Mouse (Mus musculus) CH12.LX (cell line): Measurements from ENCODE around the gene Calhm3. TPM values are rescaled to one million over a fixed set of nuclear protein-coding genes. Genes with fewer than 3 reads are reported as not detected.

Source experiments
- DNase-seq: peaks from one replicate; pipeline ENCODE4 v3.0.0-alpha.2; 2013; ENCODE audit errors: extremely low read depth
- H3K27ac ChIP-seq: 2 replicates; pipeline ENCODE4 v1.5.1; 2012; ENCODE audit warnings: low read depth, mild to moderate bottlenecking, control low read depth, moderate library complexity; ENCODE audit not compliant: insufficient read depth
- H3K27me3 ChIP-seq: replicated peaks from 2 replicates; pipeline ENCODE3; 2012; ENCODE audit warnings: inconsistent platforms
- H3K36me3 ChIP-seq, 2 experiments: replicated peaks in 1 of 2; 2 replicates each; pipeline versions ENCODE3 to v1.6.1; 2012; ENCODE audit warnings: inconsistent platforms in 1 of 2, low read length in 1 of 2, mild to moderate bottlenecking in 1 of 2, mixed read lengths in 1 of 2, moderate library complexity in 1 of 2; ENCODE audit not compliant: control insufficient read depth in 1 of 2, insufficient read depth in 1 of 2
- H3K4me1 ChIP-seq, 2 experiments: 2 replicates each; pipeline ENCODE4 v1.6.1; 2012; ENCODE audit warnings: inconsistent platforms in 1 of 2, moderate library complexity in 1 of 2; ENCODE audit not compliant: insufficient read depth in 2 of 2, control insufficient read depth in 1 of 2
- H3K4me2 ChIP-seq: 2 replicates; pipeline ENCODE4 v1.6.1; 2012; ENCODE audit warnings: low read depth, mild to moderate bottlenecking, control low read depth; ENCODE audit not compliant: poor library complexity, insufficient read depth, severe bottlenecking
- H3K4me3 ChIP-seq, 3 experiments: fragments of 150-350 bp in 1 of 3; sonication (generic) in 1 of 3; replicated peaks in 1 of 3; 2 replicates each; pipeline versions ENCODE3 to v1.5.1; 2011 to 2012; ENCODE audit warnings: low read depth in 2 of 3, low read length in 2 of 3, mild to moderate bottlenecking in 2 of 3, moderate library complexity in 2 of 3, control low read depth in 1 of 3, improper control_type of control experiment in 1 of 3, inconsistent platforms in 1 of 3, mixed read lengths in 1 of 3; ENCODE audit not compliant: poor library complexity in 1 of 3
- H3K79me2 ChIP-seq: replicated peaks from 2 replicates; pipeline ENCODE4 v1.6.1; 2012; ENCODE audit warnings: mild to moderate bottlenecking, moderate library complexity; ENCODE audit not compliant: control insufficient read depth, poor library complexity, insufficient read depth, severe bottlenecking; ENCODE audit errors: extremely low read depth
- H3K9ac ChIP-seq: 2 replicates; pipeline ENCODE4 v1.6.1; 2012; ENCODE audit warnings: low read depth, mild to moderate bottlenecking, control low read depth, moderate library complexity; ENCODE audit not compliant: insufficient read depth
- H3K9me3 ChIP-seq: replicated peaks from 2 replicates; pipeline ENCODE3; 2012; ENCODE audit warnings: low read length, inconsistent platforms, mixed read lengths
- BHLHE40 ChIP-seq: IDR thresholded peaks from 2 replicates; pipeline ENCODE4 v1.6.1; 2011; ENCODE audit warnings: mild to moderate bottlenecking, low read depth, low read length, improper control_type of control experiment
- CHD2 ChIP-seq: IDR thresholded peaks from 2 replicates; pipeline ENCODE4 v1.6.1; 2011; ENCODE audit warnings: low read length, improper control_type of control experiment
- E2F4 ChIP-seq: IDR thresholded peaks from 2 replicates; pipeline ENCODE4 v1.6.1; 2011; ENCODE audit warnings: low read depth, low read length, improper control_type of control experiment; ENCODE audit not compliant: insufficient replicate concordance
- ELF1 ChIP-seq: IDR thresholded peaks from 2 replicates; pipeline ENCODE4 v1.6.1; 2014; ENCODE audit warnings: low read depth, mild to moderate bottlenecking, inconsistent platforms, low read length, improper control_type of control experiment
- JUN ChIP-seq: IDR thresholded peaks from 2 replicates; pipeline ENCODE4 v1.6.1; 2011; ENCODE audit warnings: low read depth, mild to moderate bottlenecking, low read length, improper control_type of control experiment, moderate library complexity; ENCODE audit not compliant: insufficient read depth
- JUND ChIP-seq: conservative IDR thresholded peaks from 2 replicates; pipeline ENCODE4 v1.6.1; 2011; ENCODE audit warnings: low read depth, low read length, improper control_type of control experiment
- KAT2A ChIP-seq: IDR thresholded peaks from 2 replicates; pipeline ENCODE4 v1.6.1; 2012; ENCODE audit warnings: low read length, improper control_type of control experiment, inconsistent platforms; ENCODE audit not compliant: insufficient replicate concordance
- MAFK ChIP-seq: IDR thresholded peaks from 2 replicates; pipeline ENCODE4 v1.6.1; 2011; ENCODE audit warnings: low read length, improper control_type of control experiment; ENCODE audit not compliant: insufficient replicate concordance
- MAX ChIP-seq: IDR thresholded peaks from 2 replicates; pipeline ENCODE4 v1.6.1; 2011; ENCODE audit warnings: low read length, improper control_type of control experiment
- MAZ ChIP-seq: IDR thresholded peaks from 2 replicates; pipeline ENCODE4 v1.6.1; 2012; ENCODE audit warnings: low read depth, mild to moderate bottlenecking, inconsistent platforms, low read length, improper control_type of control experiment, moderate library complexity
- MEF2A ChIP-seq: IDR thresholded peaks from 2 replicates; pipeline ENCODE4 v1.6.1; 2014; ENCODE audit warnings: low read depth, mild to moderate bottlenecking, inconsistent platforms, low read length, improper control_type of control experiment, borderline replicate concordance
- POLR2AphosphoS2 ChIP-seq: IDR thresholded peaks from 2 replicates; pipeline ENCODE4 v1.6.1; 2011; ENCODE audit warnings: low read depth, low read length, improper control_type of control experiment
- SMC3 ChIP-seq: IDR thresholded peaks from 2 replicates; pipeline ENCODE4 v1.6.1; 2011; ENCODE audit warnings: low read depth, low read length, improper control_type of control experiment
- TBP ChIP-seq: conservative IDR thresholded peaks from 2 replicates; pipeline ENCODE4 v1.6.1; 2011; ENCODE audit warnings: low read depth, low read length, improper control_type of control experiment
- TCF12 ChIP-seq: IDR thresholded peaks from 2 replicates; pipeline ENCODE4 v1.6.1; 2014; ENCODE audit warnings: low read depth, mild to moderate bottlenecking, inconsistent platforms, low read length, improper control_type of control experiment
- ZKSCAN1 ChIP-seq: IDR thresholded peaks from 2 replicates; pipeline ENCODE4 v1.6.1; 2012; ENCODE audit warnings: low read depth, inconsistent platforms, low read length, improper control_type of control experiment, borderline replicate concordance
- dilution Hi-C: fragments of 300-500 bp; cut with MboI; formaldehyde crosslinking; loops from 2 replicates; pipeline ENCODE4 v1.14.3; 2020; ENCODE audit warnings: low sequenced_read_pairs; ENCODE audit not compliant: extremely low pct_unique_long_range_greater_than_20kb, extremely low pct_ligation_motif_present
- in situ Hi-C: fragments of 300-500 bp; cut with MboI; formaldehyde crosslinking; loops from 3 replicates; pipeline ENCODE4 v1.14.3; 2019; ENCODE audit warnings: low sequenced_read_pairs, low pct_ligation_motif_present, low pct_unique_long_range_greater_than_20kb, mixed read lengths
- polyA plus RNA-seq: library from polyadenylated mRNA; unstranded; fragments of >175 nt; gene quantifications from 2 replicates; pipeline ENCODE4 v1.2.1, GENCODE M21; 2012; ENCODE audit warnings: low read depth; ENCODE audit not compliant: insufficient read length
- total RNA-seq, 2 experiments: library from RNA; depleted of rRNA; stranded (reverse); fragments of 300-350 nt in 1 of 2; fragments of >200 nt in 1 of 2; gene quantifications; 2 replicates each; pipeline ENCODE4 v1.2.3; 2012 to 2014

Calhm3 gene
- total and polyA plus RNA-seq, 3 experiments, result not detected

GRCm38 (mm10) chr19:47179272-47179809, 21.8 kb upstream of the Calhm3 start:
- Histone ChIP-seq H3K4me1 (peaks cover 5 to 22% of the 10 kb centered on the region in 2 experiments), H3K9me3 (peaks cover 28% of the 10 kb centered on the region), H3K27ac (no peak overlapping the region), H3K4me3 (no peak overlapping the region), H3K27me3 (peaks cover 76% of the 10 kb centered on the region), H3K9ac (no peak overlapping the region), H3K36me3 (no peaks in the 10 kb centered on the region), H3K79me2 (no peaks in the 10 kb centered on the region), H3K4me2 (peak overlapping the region; percentile 70)
- no peak for TF ChIP-seq TBP
- no peak for TF ChIP-seq E2F4
- TF ChIP-seq ELF1, result no peak
- TF ChIP-seq SMC3, result no peak
- no peak for TF ChIP-seq KAT2A
- TF ChIP-seq MAX, result no peak
- TF ChIP-seq BHLHE40, result no peak
- no peak for TF ChIP-seq JUND
- in situ Hi-C loops (loop anchor here (5.0 to 10.0 kb wide), 2 partner anchors 85 to 153 kb away; no protein-coding TSS in a partner anchor), dilution Hi-C loops (no loop called here)
- DNase-seq, result no peak

GRCm38 (mm10) chr19:47178431-47179271, 21.1 kb upstream of the Calhm3 start, which contains the start of gene Neurl1a:
Neurl1a (plus strand) TSS chr19:47178820.
- in situ Hi-C loops, result loop anchor here (5.0 to 10.0 kb wide), 2 partner anchors 86 to 154 kb away; no protein-coding TSS in a partner anchor
- Histone ChIP-seq H3K9me3 (peaks cover 28% of the 10 kb centered on the region), H3K9ac (no peak within 1 kb of the TSS), H3K4me3 (peak within 1 kb of the TSS in 1 of 3 experiments; percentile 30), H3K36me3 (no peaks in the 10 kb centered on the region), H3K27ac (no peak within 1 kb of the TSS), H3K79me2 (no peaks in the 10 kb centered on the region), H3K4me2 (peak within 1 kb of the TSS; percentile 70), H3K4me1 (peaks cover 5 to 16% of the 10 kb centered on the region in 2 experiments), H3K27me3 (peaks cover 75% of the 10 kb centered on the region)
- no peak for TF ChIP-seq MAZ
- TF ChIP-seq ZKSCAN1, result no peak
- TF ChIP-seq BHLHE40, result 0 out of 2 replicates have a peak, but pooled peaks have one; percentile 5
- TF ChIP-seq MEF2A, result no peak
- TF ChIP-seq MAFK, result no peak
- 0 out of 2 replicates have a peak, but pooled peaks have one; percentile 20 for TF ChIP-seq MAX
- TF ChIP-seq CHD2, result no peak
- no peak for TF ChIP-seq TCF12
- no peak for TF ChIP-seq ELF1
- TF ChIP-seq E2F4, result no peak
- no peak for TF ChIP-seq POLR2AphosphoS2
- no peak for TF ChIP-seq JUN
- DNase-seq, result no peak
- dilution Hi-C loops, result no loop called here
